Mouse (Mus musculus): ENCODE measurements around the gene Vmn2r89. TPM values are rescaled to one million over a fixed set of nuclear protein-coding genes. Genes with fewer than 3 reads are reported as not detected.

The Vmn2r89 gene
- total and polyA plus RNA-seq, 2 experiments: not detected

DNA sequence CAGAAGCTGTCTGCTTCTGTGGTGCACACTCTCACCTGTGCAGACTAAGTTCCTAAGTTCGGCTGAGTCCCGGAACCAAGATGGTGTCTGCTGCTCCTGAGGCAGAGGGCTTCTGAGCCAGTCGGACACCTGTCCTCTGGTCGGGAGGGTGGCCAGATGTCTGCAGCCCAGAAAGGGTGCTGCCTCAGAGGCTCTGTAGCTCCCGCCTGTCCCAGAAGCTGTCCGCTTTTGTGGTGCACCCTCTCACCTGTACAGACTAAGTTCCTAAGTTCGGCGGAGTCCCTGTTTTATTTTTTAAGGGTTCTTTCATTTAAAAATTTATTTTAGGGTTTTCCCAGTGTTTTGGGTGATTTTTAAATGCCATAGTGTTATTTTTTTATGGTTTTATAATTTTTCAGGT is 55.8 kb downstream of the Vmn2r89 start:
- no peak overlapping the region for H3K4me3 ChIP-seq (ENCODE audit: insufficient read depth, low read depth, low read length)

More for the DNA sequence above, 55.8 kb downstream of the Vmn2r89 start:
- H3K27ac ChIP-seq (replicated peaks; ENCODE audit: insufficient read depth, low read depth, low read length): no peak overlapping the region
- H3K27me3 ChIP-seq (ENCODE audit: control insufficient read depth, insufficient read depth, low read length): no peaks in the 10 kb centered on the region
- TF ChIP-seq CTCF (IDR thresholded peaks at IDR 0.05; ENCODE audit: low read depth, low read length) (no peak), POLR2A (IDR thresholded peaks at IDR 0.05; ENCODE audit: extremely low read depth, insufficient read depth, low read length) (no peak)
- H3K4me1 ChIP-seq (ENCODE audit: control insufficient read depth, insufficient read depth, low read length): no peaks in the 10 kb centered on the region
- 96% methylated on average over 8 of the region's 8 CpGs for WGBS
- no peak for DNase-seq (ENCODE audit: extremely low read depth, low read depth, low spot score)
- no peaks in the 10 kb centered on the region for H3K36me3 ChIP-seq (ENCODE audit: control insufficient read depth, insufficient read depth, low read length)
- no peaks in the 10 kb centered on the region for H3K79me2 ChIP-seq (ENCODE audit: control insufficient read depth, insufficient read depth, low read length)
- H3K9ac ChIP-seq (ENCODE audit: low read depth, low read length): no peak overlapping the region

Other genes with a start within 250 kb of the Vmn2r89 start
- gene Ear14, start 248.5 kb upstream of the Vmn2r89 start, total RNA-seq (2014; rRNA removed): not detected in 2 replicates
- gene Ear14, start 248.5 kb upstream of the Vmn2r89 start, polyA plus RNA-seq (2012; rRNA removed): not detected in 2 replicates
- gene Rnase2a, start 195.7 kb upstream of the Vmn2r89 start, total RNA-seq (2014; rRNA removed): not detected in 2 replicates
- not detected in 2 replicates for gene Rnase2a, start 195.7 kb upstream of the Vmn2r89 start, polyA plus RNA-seq (2012; rRNA removed)
- gene Gm7247, start 90.1 kb upstream of the Vmn2r89 start, total RNA-seq (2014; rRNA removed): not detected in 2 replicates
- not detected in 2 replicates for gene Gm7247, start 90.1 kb upstream of the Vmn2r89 start, polyA plus RNA-seq (2012; rRNA removed)
- gene Vmn2r88, start 41.0 kb upstream of the Vmn2r89 start, total RNA-seq (2014; rRNA removed): not detected in 2 replicates
- not detected in 2 replicates for gene Vmn2r88, start 41.0 kb upstream of the Vmn2r89 start, polyA plus RNA-seq (2012; rRNA removed)
- 0.07 and 0.18 TPM in 2 replicates for gene Gm5622, start 100.9 kb downstream of the Vmn2r89 start, total RNA-seq (2014; rRNA removed)
- gene Gm5622, start 100.9 kb downstream of the Vmn2r89 start, polyA plus RNA-seq (2012; rRNA removed): not detected in 2 replicates
- gene Gm17175, start 122.2 kb downstream of the Vmn2r89 start, total RNA-seq (2014; rRNA removed): not detected in 2 replicates
- gene Gm17175, start 122.2 kb downstream of the Vmn2r89 start, polyA plus RNA-seq (2012; rRNA removed): not detected in 2 replicates
- gene Gm17174, start 140.3 kb downstream of the Vmn2r89 start, total RNA-seq (2014; rRNA removed): not detected in 2 replicates
- gene Gm17174, start 140.3 kb downstream of the Vmn2r89 start, polyA plus RNA-seq (2012; rRNA removed): not detected in 2 replicates
- gene Gm17078, start 159.5 kb downstream of the Vmn2r89 start, total RNA-seq (2014; rRNA removed): not detected in 2 replicates
- not detected in 2 replicates for gene Gm17078, start 159.5 kb downstream of the Vmn2r89 start, polyA plus RNA-seq (2012; rRNA removed)
- not detected in 2 replicates for gene Gm4181, start 183.8 kb downstream of the Vmn2r89 start, total RNA-seq (2014; rRNA removed)
- gene Gm4181, start 183.8 kb downstream of the Vmn2r89 start, polyA plus RNA-seq (2012; rRNA removed): not detected in 2 replicates
- gene Gm17079, start 243.6 kb downstream of the Vmn2r89 start, total RNA-seq (2014; rRNA removed): not detected in 2 replicates
- not detected in 2 replicates for gene Gm17079, start 243.6 kb downstream of the Vmn2r89 start, polyA plus RNA-seq (2012; rRNA removed)